Mouse (Mus musculus) large intestine, adult 2 months (tissue): ENCODE results near the gene Chek1. TPM values are rescaled to one million over a fixed set of nuclear protein-coding genes. Genes with fewer than 3 reads are reported as not detected.
A peak's percentile ranks its signal among the peaks of the same experiment; 100 is the strongest.

Source experiments
- DNase-seq: peaks from one replicate; pipeline ENCODE4 v3.0.0-alpha.2; 2012; ENCODE audit warnings: low read depth, low spot score
- WGBS: fragments of 180-500 bp; shearing (Covaris S2); methylation state at CpG from one replicate; pipeline ENCODE4 v1.1.7; 2018; 5-methylcytosine and 5-hydroxymethylcytosine counted together
- polyA plus RNA-seq: library from polyadenylated mRNA; depleted of rRNA; stranded (reverse); fragments of >200 nt; gene quantifications from 2 replicates; pipeline ENCODE4 v1.2.3, GENCODE M21; 2012; rRNA removed

Chek1 gene
- 1.2 and 1.5 TPM in 2 replicates for polyA plus RNA-seq

GRCm38 (mm10) chr9:36727034-36727755 lies at the start of gene Chek1:
Gene Chek1 (minus strand): TSS chr9:36727065.
- DNase-seq: no peak
- 1% methylated on average over 12 of the region's 12 CpGs for WGBS

GRCm38 (mm10) chr9:36769048-36769413 lies 42.2 kb upstream of the Chek1 start:
- 91% methylated on average over 1 of the region's 1 CpGs for WGBS
- DNase-seq: no peak

GRCm38 (mm10) chr9:36768156-36769047 lies 41.5 kb upstream of the Chek1 start:
- 7% methylated on average over 25 of the region's 25 CpGs for WGBS
- DNase-seq: no peak

GRCm38 (mm10) chr9:36767203-36768143 lies 40.6 kb upstream of the Chek1 start, which contains the start of gene Stt3a:
Gene Stt3a (minus strand): TSS chr9:36767679.
- peak; percentile 97 for DNase-seq
- under 1% methylated on average over 60 of the region's 60 CpGs for WGBS

GRCm38 (mm10) chr9:36764378-36764777 lies 37.5 kb upstream of the Chek1 start:
- DNase-seq: no peak
- 91% methylated on average over 1 of the region's 1 CpGs for WGBS

GRCm38 (mm10) chr9:36726131-36727033 lies 483 bp downstream of the Chek1 start:
- WGBS: under 1% methylated on average over 53 of the region's 53 CpGs
- DNase-seq: peak; percentile 71

- no peak for DNase-seq
- WGBS: 81% methylated on average over 3 of the region's 3 CpGs
Observed at GRCm38 (mm10) chr9:36716624-36717023, 10.2 kb downstream of the Chek1 start.

- no peak for DNase-seq
- WGBS: 90% methylated on average over 6 of the region's 6 CpGs
Observed at GRCm38 (mm10) chr9:36707304-36707703, 19.6 kb downstream of the Chek1 start.

- 78% methylated on average over 3 of the region's 3 CpGs for WGBS
- DNase-seq: no peak
Observed at GRCm38 (mm10) chr9:36705923-36706322, 20.9 kb downstream of the Chek1 start.

GRCm38 (mm10) chr9:36694276-36694675 lies 32.6 kb downstream of the Chek1 start:
- no peak for DNase-seq
- WGBS: 91% methylated on average over 10 of the region's 10 CpGs

- DNase-seq: no peak
- 59% methylated on average over 1 of the region's 1 CpGs for WGBS
Observed at GRCm38 (mm10) chr9:36692920-36693319, 33.9 kb downstream of the Chek1 start, which contains the start of gene Acrv1. Gene Acrv1 (plus strand): TSS chr9:36693220.

- DNase-seq: no peak
Observed at GRCm38 (mm10) chr9:36687329-36687728, 39.5 kb downstream of the Chek1 start.

GRCm38 (mm10) chr9:36681424-36681823 lies 45.4 kb downstream of the Chek1 start:
- WGBS: 18% methylated on average over 2 of the region's 2 CpGs
- DNase-seq: no peak

Other genes starting within 250 kb of the Chek1 start
- gene Gm5615, start 185.1 kb downstream of the Chek1 start, polyA plus RNA-seq: not detected in 2 replicates
- not detected in 2 replicates for gene Gm17689, start 144.4 kb downstream of the Chek1 start, polyA plus RNA-seq
- not detected in 2 replicates for gene A630095E13Rik, start 83.7 kb downstream of the Chek1 start, polyA plus RNA-seq
- gene Acrv1, start 33.8 kb downstream of the Chek1 start, polyA plus RNA-seq: not detected in 2 replicates
- gene Stt3a, start 40.6 kb upstream of the Chek1 start, polyA plus RNA-seq: 224 and 327 TPM in 2 replicates
- gene Ei24, start 70.3 kb upstream of the Chek1 start, polyA plus RNA-seq: 48.5 and 51.8 TPM in 2 replicates
- 1.2 TPM in 2 replicates for gene Fez1, start 94.8 kb upstream of the Chek1 start, polyA plus RNA-seq